Mouse (Mus musculus) erythroblast, embryonic 14.5 days (primary cell): ENCODE measurements at regions not wholly inside any gene's neighbourhood (a gene's known extent, or its start where the extent isn't known, plus 50 kb on each side); places are given as distances from the start of the nearest gene placed in this dataset.

Source experiments
- H3K27me3 ChIP-seq: 2 replicates; pipeline ENCODE4 v1.6.1; 2012; ENCODE audit warnings: inconsistent platforms; ENCODE audit not compliant: control insufficient read depth
- H3K36me3 ChIP-seq: 2 replicates; pipeline ENCODE4 v1.6.1; 2012; ENCODE audit warnings: mild to moderate bottlenecking, inconsistent platforms; ENCODE audit not compliant: control insufficient read depth
- H3K4me1 ChIP-seq: 2 replicates; pipeline ENCODE4 v1.6.1; 2012; ENCODE audit warnings: inconsistent platforms; ENCODE audit not compliant: control insufficient read depth
- H3K4me3 ChIP-seq: replicated peaks from 2 replicates; pipeline ENCODE3; 2012; ENCODE audit warnings: moderate library complexity, mild to moderate bottlenecking, inconsistent platforms
- H3K9me3 ChIP-seq: 2 replicates; pipeline ENCODE4 v1.6.1; 2012; ENCODE audit warnings: low read length, inconsistent platforms, mixed read lengths; ENCODE audit not compliant: control insufficient read depth
- GATA1 ChIP-seq: IDR thresholded peaks from 2 replicates; pipeline ENCODE4 v1.6.1; 2012; ENCODE audit warnings: low read length, inconsistent platforms, mixed read lengths
- TAL1 ChIP-seq: IDR thresholded peaks from 3 replicates; pipeline ENCODE4 v1.6.1; 2012; ENCODE audit warnings: low read length, inconsistent platforms, mixed read lengths

DNA sequence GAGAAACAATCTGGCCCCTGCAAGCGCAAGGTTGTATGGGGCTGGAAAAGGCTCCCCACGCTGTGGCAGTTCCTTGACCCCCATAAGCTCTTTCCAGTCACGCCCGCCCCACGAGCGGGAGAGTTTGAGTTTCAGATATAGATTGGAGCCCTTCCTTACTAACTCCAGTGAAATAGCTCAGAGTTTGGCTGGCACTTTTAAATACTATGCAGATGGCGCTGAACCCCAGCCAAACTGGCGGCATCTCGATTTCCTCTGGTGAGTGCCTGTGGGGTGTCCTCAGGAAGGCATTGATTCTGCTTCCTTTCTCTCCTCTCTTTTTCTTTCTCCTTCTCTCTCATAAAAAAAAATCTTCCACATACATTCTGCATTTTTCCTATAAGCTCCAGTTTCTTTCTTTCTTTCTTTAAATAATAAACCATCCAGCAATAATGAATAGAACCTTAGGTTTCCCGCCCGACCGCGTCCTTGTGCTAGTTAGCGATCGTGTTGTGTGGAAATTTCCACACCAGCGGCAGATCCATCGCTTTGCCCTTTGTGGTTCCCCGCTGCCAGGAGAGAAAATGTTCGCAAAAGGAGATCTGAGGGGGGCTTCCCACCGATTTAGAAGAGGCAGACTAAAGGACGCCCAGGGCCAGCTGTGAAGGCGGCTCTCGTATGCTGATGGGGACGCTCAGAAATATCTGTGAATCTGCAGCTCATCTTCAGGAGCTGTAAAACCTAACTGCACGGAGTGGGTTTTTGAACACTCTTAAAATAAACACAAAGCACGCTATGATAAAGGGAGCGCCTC is 247.8 kb downstream of the Etnk1 start:
- no peaks in the 10 kb centered on the region for H3K4me1 ChIP-seq

DNA sequence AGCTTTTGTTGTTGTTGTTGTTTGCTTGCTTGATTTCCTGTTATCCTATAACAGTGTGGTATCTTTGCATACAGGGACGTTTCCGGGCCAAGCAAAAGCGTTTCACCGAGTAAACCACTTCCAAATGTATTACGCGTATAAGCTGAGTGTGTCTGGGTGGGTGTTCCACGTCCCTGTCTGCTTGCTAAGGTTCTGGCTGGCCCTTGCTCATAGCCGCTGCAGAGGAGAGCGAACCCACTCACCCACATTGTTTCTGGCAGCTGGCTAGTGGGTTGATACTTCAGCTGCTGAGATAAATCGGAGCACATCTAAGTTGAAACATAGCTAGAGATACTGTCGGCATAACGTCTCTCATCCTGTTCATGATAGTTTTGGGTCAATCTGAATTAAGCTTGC is 248.4 kb downstream of the Etnk1 start:
- Histone ChIP-seq H3K36me3 (no peaks in the 10 kb centered on the region), H3K9me3 (peaks cover 15% of the 10 kb centered on the region), H3K27me3 (no peaks in the 10 kb centered on the region), H3K4me1 (no peaks in the 10 kb centered on the region), H3K4me3 (no peak overlapping the region)
- TF ChIP-seq TAL1: no peak
- no peak for TF ChIP-seq GATA1

More for the DNA sequence above, 247.8 kb downstream of the Etnk1 start:
- peaks cover 17% of the 10 kb centered on the region for H3K9me3 ChIP-seq
- H3K4me3 ChIP-seq: no peak overlapping the region
- H3K36me3 ChIP-seq: no peaks in the 10 kb centered on the region
- TF ChIP-seq TAL1 (no peak), GATA1 (no peak)
- H3K27me3 ChIP-seq: no peaks in the 10 kb centered on the region

DNA sequence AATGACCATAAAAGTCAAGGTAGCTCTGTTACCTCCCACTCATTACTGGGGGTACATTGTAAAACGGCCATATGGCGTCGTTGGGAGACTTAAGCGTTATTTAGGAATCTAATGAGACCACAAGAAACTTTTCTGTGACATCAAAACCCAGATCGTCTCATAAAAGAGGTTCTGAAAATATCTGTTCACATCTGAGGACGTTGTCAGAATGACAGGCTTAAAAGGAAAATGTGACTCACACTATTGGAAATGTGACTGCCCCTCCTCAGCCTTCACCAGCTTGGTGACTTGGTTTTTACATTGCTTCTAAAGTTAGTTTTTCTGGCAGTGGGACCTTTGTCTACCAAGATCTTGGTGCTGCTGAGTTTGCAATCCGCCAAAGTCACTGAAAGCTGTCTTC is 252.9 kb downstream of the Etnk1 start:
- TF ChIP-seq GATA1: no peak
- no peak for TF ChIP-seq TAL1
- no peaks in the 10 kb centered on the region for H3K36me3 ChIP-seq
- no peaks in the 10 kb centered on the region for H3K4me1 ChIP-seq
- H3K27me3 ChIP-seq: no peaks in the 10 kb centered on the region
- H3K9me3 ChIP-seq: peaks cover 10% of the 10 kb centered on the region
- H3K4me3 ChIP-seq: no peak overlapping the region

DNA sequence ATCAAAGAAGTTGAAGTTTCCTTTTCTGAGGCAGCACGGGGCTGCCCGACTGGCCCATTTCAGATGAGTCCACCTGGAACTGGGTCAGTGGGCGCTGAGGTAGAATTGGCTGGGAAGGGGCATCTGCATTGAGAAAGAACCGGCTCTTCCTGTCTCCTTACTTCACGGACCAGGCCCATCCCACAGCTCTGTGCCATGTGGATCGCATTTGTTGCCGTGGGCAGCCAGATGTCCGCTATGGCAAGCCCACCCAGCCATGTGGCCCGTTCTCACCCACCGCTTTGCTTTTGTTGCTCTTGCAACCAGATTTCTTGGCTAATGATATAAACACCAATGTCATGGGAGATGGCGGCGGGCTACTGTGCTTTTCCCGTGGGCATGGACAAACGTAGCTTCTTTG is 256.0 kb downstream of the Etnk1 start:
- Histone ChIP-seq H3K9me3 (peaks cover 3% of the 10 kb centered on the region; the same call in 1 of the 2 replicates), H3K27me3 (no peaks in the 10 kb centered on the region), H3K4me3 (no peak overlapping the region), H3K4me1 (no peaks in the 10 kb centered on the region), H3K36me3 (no peaks in the 10 kb centered on the region)
- TF ChIP-seq GATA1 (no peak), TAL1 (no peak)

DNA sequence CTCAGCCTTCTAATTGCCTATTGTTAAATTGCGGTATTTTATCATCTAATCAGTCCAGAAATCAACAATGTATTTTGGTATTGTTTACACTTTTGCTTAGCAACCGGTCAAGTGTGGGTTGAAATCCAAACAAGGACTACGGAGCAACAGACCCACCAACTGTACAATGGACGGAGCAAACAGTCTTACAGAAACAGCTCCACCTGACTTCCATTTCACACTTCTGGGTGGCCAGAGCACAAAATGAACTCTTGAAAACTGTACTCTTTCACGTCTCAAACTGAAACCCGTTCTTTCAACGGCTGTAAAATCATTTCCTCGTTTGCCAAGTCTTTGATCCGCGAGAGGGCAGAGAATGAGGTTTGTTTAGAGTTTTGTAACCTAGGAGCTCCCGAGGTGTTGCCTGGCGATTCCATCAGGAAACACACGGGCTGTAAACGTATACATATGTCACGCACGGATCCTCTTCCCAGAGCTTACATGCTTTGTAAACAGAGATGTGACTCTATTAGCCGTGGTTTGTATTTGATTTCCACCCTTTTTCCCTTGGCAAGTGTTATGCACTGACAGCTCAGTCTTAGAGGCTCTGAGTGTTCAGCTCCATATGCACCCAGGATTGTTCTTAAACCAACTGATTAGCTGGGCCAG is 258.3 kb downstream of the Etnk1 start:
- TF ChIP-seq GATA1: no peak
- TF ChIP-seq TAL1: no peak
- Histone ChIP-seq H3K36me3 (no peaks in the 10 kb centered on the region), H3K27me3 (no peaks in the 10 kb centered on the region), H3K4me1 (no peaks in the 10 kb centered on the region), H3K4me3 (no peak overlapping the region), H3K9me3 (peaks cover 3% of the 10 kb centered on the region; the same call in 1 of the 2 replicates)

DNA sequence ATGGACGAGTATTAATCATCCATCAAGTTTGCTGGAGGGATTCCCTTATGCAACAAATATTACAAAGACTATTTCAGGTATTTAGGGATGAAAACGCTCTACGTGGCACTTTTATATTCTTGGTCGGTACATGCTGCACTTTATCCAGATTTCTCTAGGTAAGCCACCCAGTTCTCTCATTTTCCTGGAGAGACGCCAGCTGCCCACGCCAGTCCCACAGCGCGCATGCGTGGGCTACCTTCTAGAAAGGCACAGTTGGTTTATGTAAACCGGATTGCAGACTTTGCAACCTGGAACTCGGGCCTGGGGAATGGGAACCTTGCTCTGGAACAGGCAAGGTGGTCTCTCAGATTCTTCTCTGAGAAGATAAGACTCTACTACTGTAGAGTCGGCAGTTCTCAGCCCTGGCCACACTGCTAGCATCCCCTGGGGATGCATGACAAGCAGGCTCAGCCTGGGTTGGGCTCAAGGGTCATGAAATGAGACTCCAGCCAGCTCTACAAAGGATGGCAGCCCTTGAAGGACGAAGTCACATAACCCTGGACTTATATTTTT is 265.0 kb downstream of the Etnk1 start:
- TF ChIP-seq TAL1 (no peak), GATA1 (no peak)
- Histone ChIP-seq H3K9me3 (peaks cover 3% of the 10 kb centered on the region; the same call in 1 of the 2 replicates), H3K4me1 (no peaks in the 10 kb centered on the region), H3K4me3 (no peak overlapping the region), H3K27me3 (no peaks in the 10 kb centered on the region), H3K36me3 (no peaks in the 10 kb centered on the region)

DNA sequence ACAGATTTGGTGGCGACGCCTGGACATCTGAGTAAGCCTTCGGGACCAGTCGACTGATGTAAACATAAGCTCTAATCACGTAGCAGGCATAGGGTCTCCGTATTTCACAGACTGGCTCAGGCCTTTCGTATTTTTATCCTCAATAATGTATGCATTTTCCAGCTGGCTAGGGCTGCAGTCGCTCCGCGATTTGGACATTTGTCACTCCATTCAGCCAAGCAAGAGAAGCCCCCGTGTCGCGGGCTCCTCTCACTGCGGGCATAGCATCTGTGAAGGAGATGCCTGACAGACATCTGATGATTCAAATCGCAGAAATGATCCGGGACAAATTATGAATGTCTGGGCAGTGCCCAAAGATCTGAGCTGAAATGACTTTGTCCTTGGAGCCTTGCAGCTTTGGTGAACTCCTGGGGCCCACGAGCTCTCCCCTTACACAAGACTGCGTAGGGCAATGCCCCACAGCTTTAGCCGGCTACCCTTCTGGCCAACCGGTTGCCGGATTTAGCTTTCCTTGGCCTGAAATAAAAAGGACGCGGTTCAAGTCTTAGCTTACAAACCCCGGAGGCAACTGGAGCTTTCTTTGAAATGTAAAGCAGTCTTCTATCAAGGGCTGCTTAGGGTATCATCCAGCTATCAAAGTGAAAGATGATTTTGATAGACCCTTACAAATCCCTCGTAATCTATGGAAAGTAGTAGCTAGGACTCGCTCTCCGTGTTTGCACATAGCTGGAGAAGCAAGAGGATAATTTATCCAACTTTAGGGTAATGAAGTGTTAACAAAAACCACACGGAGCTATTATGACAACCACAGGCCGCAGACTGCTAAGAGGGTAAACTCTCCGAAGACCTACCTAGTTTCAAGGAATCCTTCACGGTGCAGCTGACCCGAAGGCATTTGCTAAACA is 270.6 kb downstream of the Etnk1 start:
- Histone ChIP-seq H3K27me3 (no peaks in the 10 kb centered on the region), H3K4me1 (no peaks in the 10 kb centered on the region), H3K36me3 (no peaks in the 10 kb centered on the region), H3K9me3 (no peaks in the 10 kb centered on the region; the same call in 1 of the 2 replicates), H3K4me3 (no peak overlapping the region)
- TF ChIP-seq TAL1: no peak
- no peak for TF ChIP-seq GATA1

DNA sequence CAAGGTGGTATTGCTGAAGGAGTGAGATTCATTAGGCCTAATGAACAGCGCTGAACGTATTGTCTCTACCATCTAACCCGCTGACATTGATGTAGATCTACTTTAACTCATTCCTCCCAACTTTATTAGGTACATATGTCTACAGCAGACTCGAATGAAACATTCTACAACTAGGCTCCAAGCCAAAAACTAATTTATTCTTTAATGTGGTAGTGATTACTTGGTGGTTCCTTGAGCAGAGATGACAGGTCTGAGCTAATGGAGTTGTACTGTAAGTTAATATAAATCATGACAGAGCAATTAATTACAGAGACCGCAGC is 271.2 kb downstream of the Etnk1 start:
- H3K4me3 ChIP-seq: no peak overlapping the region
- TF ChIP-seq TAL1: no peak
- no peak for TF ChIP-seq GATA1
- H3K27me3 ChIP-seq: no peaks in the 10 kb centered on the region
- no peaks in the 10 kb centered on the region for H3K36me3 ChIP-seq
- no peaks in the 10 kb centered on the region for H3K4me1 ChIP-seq
- H3K9me3 ChIP-seq: no peaks in the 10 kb centered on the region; the same call in 1 of the 2 replicates
